Mouse (Mus musculus) spleen, adult 18-20 months (tissue): ENCODE data around the gene Spag8.

ENCODE experiments used
- DNase-seq, 2 experiments: peaks; one replicate each; pipeline ENCODE4 v3.0.0; 2022; ENCODE audit warnings: mixed read lengths in 2 of 2

Gene Spag8

GRCm38 (mm10) chr4:43653161-43654015 is at the start of gene Spag8:
Gene Spag8, minus strand, starts transcription at chr4:43653594.
- DNase-seq: no peak

GRCm38 (mm10) chr4:43700707-43701106 is 47.3 kb upstream of the Spag8 start, which contains the start of gene Olfr70:
Gene Olfr70, minus strand, starts transcription at chr4:43700807.
- no peak for DNase-seq

- no peak for DNase-seq
Observed at GRCm38 (mm10) chr4:43696561-43696960, 43.2 kb upstream of the Spag8 start.

GRCm38 (mm10) chr4:43695249-43695671 is 41.9 kb upstream of the Spag8 start:
- no peak for DNase-seq

GRCm38 (mm10) chr4:43694439-43695248 is 41.2 kb upstream of the Spag8 start:
- no peak for DNase-seq

GRCm38 (mm10) chr4:43693806-43694241 is 40.4 kb upstream of the Spag8 start:
- no peak for DNase-seq

- DNase-seq: no peak
Observed at GRCm38 (mm10) chr4:43691026-43691425, 37.6 kb upstream of the Spag8 start.

GRCm38 (mm10) chr4:43690021-43690420 is 36.6 kb upstream of the Spag8 start:
- DNase-seq: no peak

GRCm38 (mm10) chr4:43679416-43680043 is 26.1 kb upstream of the Spag8 start:
- DNase-seq: no peak

- DNase-seq: no peak
Observed at GRCm38 (mm10) chr4:43678541-43678940, 25.1 kb upstream of the Spag8 start.

- no peak for DNase-seq
Observed at GRCm38 (mm10) chr4:43675608-43676007, 22.2 kb upstream of the Spag8 start.

GRCm38 (mm10) chr4:43674974-43675373 is 21.6 kb upstream of the Spag8 start:
- DNase-seq: no peak

GRCm38 (mm10) chr4:43673703-43674102 is 20.3 kb upstream of the Spag8 start:
- DNase-seq: no peak

- peak; percentile 51 to 85 for DNase-seq
Observed at GRCm38 (mm10) chr4:43672070-43672469, 18.7 kb upstream of the Spag8 start.

- no peak for DNase-seq
Observed at GRCm38 (mm10) chr4:43669428-43669794, 16.0 kb upstream of the Spag8 start.

- peak; percentile 75 to 90 for DNase-seq
Observed at GRCm38 (mm10) chr4:43668782-43669427, 15.5 kb upstream of the Spag8 start, which contains the start of the genes Tmem8b and Fam221b. Gene Tmem8b, plus strand, starts transcription at chr4:43668971. Gene Fam221b, minus strand, starts transcription at chr4:43669145.

- DNase-seq: no peak
Observed at GRCm38 (mm10) chr4:43666412-43666811, 13.0 kb upstream of the Spag8 start.

GRCm38 (mm10) chr4:43657146-43657545 is 3.8 kb upstream of the Spag8 start:
- no peak for DNase-seq

GRCm38 (mm10) chr4:43656339-43657109 is 3.1 kb upstream of the Spag8 start, which contains the start of gene Hint2:
Gene Hint2, minus strand, starts transcription at chr4:43656466.
- DNase-seq: peak; percentile 86 to 87

- no peak for DNase-seq
Observed at GRCm38 (mm10) chr4:43655656-43656338, 2.4 kb upstream of the Spag8 start.

GRCm38 (mm10) chr4:43652726-43653125 is 668 bp downstream of the Spag8 start:
- DNase-seq: no peak
